Mouse (Mus musculus) CH12F3 (cell line): ENCODE results near the gene Gm16181.

Experiments used
- in situ Hi-C: fragments of 300-500 bp; cut with MboI; formaldehyde crosslinking; loops from 2 replicates; pipeline ENCODE4 v1.14.3; 2020; ENCODE audit warnings: low sequenced_read_pairs

Gene Gm16181

DNA sequence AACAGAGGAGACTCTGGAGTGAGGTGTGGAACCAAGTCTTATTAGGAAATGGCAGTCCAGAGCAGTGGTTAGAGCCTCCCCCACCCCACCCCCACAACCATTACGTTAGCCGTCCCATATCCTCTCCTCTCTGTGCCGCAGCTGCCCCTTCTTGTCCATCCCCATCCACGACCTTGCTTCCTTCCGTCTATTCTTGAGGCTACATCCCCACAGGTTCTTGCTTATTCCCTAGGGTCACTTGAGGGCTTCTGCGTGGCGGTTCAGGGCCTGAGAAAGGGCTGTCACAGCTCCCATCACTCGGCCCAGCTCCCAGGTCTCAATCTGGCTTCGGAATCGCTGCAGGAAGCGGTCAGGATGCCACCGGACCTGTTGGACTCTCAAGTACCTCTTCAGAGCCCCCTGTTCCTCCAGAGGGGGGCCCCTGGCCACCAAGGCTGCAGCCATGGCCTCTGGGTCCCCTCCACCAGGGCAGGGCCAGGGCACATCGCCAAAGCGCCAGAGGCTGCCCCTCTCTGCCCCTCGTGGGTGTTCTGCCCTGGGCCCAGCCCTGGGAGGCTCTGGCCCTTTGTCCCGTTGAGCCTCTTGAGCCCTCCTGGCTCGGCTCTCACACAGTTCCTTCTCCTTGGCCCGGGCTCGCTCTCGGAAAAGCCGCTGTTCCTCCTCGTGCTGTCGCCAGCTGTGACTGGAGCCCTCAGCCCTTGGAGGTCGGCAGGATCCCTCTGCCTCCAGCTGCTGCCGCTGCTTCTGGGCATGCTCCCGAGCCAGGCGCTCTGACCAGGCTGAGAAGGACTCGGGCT, at the start of gene Gm16181:
Gm16181 (plus strand) TSS at position 679 of the 797 bp plus-strand sequence.
- in situ Hi-C loops: no loop called here

DNA sequence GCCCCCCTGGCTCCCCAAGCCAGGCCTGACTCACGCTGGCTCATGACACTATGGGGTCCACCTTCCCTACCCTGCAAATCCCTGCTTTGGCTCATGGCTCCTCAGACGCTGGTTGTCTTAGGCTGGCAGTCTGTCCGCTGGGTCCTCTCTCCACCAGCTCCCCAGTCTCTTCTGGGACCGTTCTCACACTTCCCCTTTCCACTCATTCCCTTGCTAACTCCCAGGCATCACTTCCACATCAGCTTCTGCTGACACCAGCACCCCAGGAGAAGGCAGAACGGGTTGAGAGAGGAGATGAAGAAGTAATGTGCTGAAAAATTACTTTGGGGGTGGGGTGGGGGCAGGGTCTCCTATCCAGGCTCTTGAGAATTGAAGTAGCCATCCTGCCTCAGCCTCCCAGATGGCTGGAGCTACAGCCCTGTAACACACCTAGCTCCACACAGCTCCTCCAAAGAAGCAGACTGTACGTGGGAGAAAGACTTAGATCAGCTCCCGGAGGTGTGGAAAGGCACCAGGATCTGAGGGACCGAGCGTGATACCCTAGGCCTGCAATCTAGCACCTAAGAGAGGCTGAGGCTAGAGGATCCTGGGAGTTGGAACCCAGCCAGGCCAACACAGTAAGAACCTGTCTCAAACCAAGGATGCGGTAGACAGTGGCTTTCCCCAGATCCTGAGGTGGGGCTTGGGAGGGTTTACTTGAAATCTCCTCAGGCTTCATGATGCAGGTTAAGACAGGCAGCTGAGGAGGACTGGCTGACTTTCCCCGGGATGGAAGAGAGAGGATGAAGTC, 48.0 kb upstream of the Gm16181 start:
- in situ Hi-C loops: no loop called here

DNA sequence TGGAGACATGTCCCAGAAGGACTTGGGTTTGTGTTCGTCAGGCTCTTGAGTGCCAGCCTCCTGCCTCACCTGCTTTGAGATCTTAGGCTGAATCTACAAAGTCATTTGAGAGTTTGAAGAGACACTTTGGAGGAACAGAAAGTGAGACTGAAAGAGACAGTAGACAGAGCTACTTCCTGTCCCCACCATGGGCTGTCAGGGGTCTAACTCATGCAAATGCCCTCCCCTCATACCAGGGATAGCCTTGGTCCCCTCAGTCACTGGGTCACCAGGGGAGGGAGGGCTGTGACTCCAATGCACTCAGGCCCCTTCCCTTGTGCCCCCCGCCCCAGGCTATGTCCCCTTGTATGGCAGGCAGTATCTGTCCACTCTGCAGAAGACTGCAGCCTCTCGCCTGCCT, 47.3 kb upstream of the Gm16181 start:
- in situ Hi-C loops: no loop called here

DNA sequence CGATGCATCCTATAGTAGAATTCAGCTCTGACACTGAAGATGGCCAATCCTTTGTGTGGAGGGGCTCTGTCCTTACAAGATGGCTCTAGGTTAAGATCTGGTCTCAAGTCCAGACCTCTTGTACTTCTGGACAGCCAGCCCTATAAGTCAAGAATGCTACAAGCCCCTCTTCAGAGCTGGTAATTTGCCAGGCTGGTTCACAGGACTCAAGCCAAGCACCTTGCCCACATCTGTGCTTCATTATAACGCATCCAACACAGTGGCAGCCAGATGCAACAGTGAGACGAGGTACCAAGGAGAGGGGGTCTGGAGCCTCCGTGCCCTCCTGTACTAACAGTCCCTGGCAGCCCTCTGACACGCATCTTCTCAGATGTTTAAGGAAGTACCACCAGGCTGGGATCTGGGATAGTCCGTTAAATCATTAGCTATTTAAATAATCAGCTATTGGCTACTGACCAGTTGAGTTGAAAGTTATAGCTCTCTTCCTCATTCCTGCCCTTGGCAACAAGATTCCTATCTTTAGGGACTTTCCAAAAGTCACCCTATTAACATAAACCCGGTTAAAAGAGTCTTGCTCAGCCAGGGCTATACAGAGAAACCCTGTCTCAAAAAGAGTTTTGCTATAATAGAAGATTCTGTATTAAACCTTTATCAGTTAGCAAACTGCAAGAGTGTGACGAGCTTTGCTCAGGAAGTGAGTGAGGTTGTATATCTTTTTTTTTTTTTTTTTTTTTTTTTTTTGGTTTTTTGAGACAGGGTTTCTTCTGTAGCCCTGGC, 46.2 kb upstream of the Gm16181 start:
- in situ Hi-C loops: no loop called here

DNA sequence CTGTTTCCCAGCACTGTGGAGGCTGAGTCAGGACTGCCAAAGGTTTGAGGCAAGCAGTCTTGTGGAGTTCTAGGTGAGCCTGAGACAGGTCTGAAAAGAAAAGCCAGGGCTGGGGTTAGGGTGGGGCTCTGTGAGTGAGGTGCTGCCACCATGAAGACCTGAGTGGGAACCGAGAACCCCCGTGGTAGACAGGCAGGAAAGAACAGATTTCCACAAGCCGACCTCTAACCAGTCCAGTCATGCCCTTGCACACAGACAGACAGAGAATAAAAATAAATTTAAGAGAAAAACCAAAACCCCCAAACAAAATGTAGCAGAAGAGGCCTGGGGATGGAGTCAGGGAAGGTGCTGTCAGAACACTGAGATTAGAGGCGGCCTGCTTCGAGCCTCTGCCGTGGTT, 45.3 kb upstream of the Gm16181 start:
- in situ Hi-C loops: no loop called here

DNA sequence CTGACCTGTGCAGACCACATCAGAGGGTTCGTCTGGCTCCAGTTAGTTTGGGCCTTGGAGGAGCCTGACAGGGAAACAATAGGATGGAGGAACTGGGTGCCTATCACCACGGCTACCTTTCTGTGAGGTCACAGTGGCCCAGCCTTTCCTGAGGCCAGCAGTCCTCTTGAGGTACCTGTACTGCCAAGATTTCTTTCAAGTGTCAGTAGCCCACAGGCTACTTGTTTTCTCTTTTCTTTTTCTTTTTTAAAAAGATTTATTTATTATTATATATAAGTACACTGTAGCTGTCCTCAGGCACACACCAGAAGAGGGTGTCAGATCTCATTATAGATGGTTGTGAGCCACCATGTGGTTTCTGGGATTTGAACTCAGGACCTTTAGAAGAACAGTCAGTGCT, 44.7 kb upstream of the Gm16181 start, which contains the start of gene Aif1:
Aif1 (minus strand) TSS at position 101 of the 400 bp plus-strand sequence.
- in situ Hi-C loops: no loop called here

DNA sequence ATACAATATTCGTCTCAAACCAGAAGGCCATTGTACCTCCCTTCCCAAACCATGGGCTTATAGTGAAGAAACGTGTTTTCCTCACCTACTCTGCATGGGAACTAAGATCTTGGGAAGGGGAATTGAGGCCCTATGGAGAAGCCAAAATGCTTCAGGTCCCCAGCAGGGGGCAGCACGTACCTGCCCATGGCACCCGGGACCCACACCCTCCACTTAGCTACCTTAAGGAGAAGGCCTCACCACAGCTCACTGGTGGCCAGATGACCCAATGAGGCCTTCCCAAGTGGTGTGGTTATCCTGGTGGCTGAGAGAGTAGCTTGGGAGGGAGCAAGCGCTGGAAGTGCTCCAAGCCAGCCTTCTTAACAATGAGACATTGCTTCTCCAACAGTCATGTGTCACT, 42.1 kb upstream of the Gm16181 start:
- in situ Hi-C loops: no loop called here

DNA sequence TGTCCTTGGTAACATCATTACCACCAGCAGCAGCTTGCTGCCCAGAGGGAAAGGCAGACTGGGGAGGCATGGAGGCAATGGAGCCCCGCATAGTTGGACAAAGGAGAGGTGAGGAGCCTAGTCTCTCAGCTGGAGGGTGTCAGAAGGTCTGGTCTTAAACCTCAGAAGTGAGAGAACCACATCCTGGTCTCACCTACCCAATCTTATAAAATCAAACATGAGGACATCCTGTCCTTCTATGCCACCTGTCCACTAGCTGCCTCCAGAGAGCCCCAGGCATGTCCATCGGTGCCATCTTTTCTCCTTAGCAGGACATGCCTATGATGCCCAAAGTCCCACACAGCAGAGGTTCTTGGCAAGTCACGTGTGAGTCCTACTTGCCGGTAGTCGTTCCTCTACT, 40.5 kb upstream of the Gm16181 start:
- in situ Hi-C loops: no loop called here

DNA sequence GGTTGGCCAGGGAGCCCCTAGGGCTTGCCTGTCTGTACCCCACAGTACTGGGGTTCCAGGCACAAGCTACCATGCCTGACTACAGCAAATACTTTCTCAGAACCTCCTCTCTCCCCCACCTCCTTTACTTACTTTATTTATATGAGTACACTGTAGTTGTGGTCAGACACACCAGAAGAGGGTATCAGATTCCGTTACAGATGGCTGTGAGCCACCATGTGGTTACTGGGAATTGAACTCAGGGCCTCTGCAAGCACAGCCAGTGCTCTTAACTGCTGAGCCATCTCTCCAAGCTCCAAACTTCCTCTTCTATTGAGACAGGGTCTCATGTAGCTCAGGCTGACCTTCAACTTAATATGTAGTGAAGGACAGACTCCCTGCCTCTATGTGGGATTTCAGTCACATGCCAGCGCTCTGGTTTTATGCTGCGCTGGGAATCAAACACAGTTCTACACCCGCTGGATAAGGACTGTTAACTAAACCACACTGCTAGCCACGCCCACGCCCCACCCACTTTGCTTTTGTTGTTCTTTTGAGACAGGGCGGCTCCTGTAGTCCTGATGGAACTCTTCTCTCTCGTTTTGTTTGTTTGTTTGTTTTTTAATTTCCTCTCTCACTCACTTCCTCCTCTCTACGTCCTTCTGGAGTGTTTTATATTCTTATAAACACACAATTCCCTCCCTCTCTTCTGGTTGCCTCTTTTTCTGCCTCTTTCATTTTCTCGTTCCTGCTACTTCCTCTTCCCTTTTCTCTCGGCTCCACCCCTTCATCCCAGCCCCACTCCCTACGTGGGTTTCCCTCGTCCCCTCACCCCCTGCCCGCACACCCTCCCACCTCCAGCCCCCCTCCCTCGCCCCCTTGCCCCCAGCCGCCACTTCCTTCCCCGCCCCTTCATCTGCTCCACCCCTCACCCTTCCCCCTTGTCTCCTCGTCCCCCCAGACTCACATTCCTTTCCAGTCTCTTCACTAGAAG, 34.7 kb upstream of the Gm16181 start:
- in situ Hi-C loops: no loop called here

DNA sequence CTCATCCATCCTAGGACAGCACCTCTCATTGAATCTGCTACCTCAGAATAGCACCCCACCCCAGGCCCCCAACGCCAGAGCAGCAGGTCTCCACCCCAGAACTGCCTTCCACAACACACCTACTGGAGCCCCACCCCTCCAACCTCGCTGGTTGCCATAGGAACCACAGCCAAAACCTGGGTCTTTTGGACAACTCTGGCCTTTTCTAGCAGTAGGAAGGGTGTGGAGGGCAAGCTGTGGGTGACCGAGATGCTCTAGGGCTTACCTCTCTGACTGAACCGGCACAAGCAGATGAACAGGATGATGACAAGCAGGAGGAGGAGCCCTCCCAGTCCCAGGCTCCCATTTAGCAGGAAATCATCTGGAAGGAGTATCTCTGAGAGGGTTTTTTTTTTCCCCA, 34.0 kb upstream of the Gm16181 start:
- in situ Hi-C loops: no loop called here

DNA sequence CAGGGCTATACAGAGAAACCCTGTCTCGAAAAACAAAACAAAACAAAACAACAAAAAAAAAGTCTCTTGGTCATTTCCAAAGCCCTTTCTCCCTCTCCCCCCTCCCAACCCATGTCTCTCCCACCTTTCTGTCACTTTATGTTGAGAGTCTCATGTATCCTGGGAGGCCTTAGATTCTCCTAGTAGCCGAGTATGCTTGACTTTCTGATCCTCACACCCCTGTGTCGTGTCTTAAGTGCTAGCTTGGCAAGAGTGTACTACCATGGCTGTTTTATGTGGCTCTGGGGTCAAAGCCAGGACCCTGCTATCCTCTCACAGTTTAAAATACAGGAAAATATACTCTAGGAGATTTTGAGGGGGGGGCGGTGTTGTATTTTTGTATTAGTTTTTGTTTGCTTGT, 33.3 kb upstream of the Gm16181 start:
- in situ Hi-C loops: no loop called here

DNA sequence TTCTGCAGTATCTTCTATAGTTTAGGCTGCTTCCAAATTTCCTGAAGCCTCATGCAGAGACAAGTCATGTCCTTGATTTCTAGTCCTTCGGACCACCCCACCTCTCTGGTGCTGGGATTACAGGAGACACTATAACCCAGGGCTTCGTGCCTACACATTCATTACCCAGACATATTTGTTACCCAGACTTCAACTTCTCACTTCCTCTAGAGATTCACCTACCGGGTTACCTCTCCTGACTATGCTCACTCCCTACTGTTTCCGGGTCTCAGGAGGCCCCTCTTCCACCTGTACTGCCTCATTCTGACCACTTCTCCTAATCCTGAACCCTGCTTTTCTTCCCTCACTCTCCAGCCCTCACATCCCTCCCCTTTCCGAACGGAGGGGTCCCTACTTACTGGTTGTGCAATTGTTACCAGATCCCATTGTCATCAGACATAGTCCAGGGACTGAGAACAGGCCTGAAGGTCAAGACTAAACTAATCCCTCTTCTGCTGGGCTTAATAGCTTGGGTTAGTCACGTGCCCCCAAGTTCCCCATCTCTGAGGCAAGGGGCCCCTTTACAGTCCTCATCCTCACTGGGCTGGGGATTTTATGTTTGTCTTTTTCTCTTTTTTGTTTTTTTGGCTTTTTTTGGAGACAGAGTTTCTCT, 32.5 kb upstream of the Gm16181 start, which contains the start of gene Lst1:
Lst1 (minus strand) TSS at position 481 of the 652 bp plus-strand sequence.
- in situ Hi-C loops: no loop called here

DNA sequence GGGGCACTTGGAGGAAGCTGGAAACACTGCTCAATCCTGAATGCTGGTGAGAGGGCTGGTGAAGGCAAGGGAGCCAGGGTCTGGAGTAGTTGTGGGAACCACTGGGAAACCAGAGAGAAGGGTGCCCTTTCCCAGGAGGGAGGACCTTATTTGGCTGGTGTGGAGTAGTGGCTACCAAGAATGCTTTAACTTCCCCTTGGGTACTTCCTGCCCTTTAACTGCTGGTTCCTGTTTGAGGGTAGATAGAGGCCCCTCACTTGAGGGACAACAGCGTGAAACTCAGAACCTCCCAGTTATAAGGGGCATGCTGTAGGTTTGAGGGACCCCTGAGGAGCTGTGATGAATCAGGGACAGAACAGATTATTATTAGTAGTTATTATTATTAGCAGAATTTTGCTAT, 31.4 kb upstream of the Gm16181 start:
- in situ Hi-C loops: no loop called here

DNA sequence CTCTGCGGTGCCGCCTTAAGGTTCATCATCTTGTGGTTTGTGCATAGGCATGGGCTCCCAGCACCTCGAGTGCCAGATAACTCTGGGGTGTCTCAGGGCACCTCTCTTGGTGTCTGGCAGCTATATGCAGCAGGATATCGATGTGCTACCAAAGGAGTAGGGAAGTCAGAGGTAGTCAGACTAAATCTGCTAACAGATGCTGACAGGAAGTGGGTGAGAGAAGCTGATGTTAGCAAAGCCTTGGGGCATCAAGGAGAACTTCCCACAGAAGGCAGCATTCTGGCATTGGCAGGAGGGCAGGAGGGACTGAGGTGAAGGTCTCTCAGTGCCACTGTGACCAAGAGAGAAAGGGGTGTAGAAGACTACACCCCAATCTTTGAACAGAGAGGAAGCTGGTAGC, 30.5 kb upstream of the Gm16181 start:
- in situ Hi-C loops: no loop called here

DNA sequence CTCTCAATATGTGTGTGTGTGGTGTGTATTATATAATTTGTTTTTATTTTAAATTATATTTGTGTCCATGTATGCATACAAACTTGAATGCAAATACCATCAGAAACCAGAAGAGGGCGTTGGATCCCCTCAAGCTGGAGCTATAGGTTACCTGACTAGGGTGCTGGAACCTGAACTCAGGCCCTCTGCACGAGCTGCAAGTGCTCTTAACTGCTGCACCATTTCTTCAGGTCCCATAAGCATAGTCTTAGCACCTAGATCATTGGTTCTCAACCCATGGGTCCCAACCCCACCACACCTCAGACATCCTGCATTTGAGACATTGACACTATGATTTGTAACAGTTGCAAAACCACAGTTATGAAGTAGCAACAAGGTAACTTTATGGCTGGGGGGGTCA, 28.9 kb upstream of the Gm16181 start:
- in situ Hi-C loops: no loop called here

DNA sequence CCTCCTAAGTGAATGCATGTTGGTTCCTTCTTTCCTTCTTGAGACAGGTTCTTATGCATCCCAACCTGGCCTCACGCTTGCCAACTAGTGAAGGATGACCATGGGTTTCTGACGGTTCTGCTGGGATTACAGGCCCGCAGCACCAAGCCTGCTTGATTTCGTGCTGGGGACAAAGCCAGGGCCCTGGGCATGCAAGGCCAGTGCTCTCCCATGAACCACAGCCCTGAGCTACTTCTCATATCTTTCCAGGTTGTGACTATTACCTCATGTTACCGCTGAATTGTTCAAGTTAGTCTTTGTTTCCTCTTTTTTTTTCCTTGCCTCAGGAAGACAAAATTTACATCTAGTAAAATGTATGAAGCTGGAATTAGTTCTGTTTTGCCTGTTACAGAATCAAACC, 27.7 kb upstream of the Gm16181 start:
- in situ Hi-C loops: no loop called here

DNA sequence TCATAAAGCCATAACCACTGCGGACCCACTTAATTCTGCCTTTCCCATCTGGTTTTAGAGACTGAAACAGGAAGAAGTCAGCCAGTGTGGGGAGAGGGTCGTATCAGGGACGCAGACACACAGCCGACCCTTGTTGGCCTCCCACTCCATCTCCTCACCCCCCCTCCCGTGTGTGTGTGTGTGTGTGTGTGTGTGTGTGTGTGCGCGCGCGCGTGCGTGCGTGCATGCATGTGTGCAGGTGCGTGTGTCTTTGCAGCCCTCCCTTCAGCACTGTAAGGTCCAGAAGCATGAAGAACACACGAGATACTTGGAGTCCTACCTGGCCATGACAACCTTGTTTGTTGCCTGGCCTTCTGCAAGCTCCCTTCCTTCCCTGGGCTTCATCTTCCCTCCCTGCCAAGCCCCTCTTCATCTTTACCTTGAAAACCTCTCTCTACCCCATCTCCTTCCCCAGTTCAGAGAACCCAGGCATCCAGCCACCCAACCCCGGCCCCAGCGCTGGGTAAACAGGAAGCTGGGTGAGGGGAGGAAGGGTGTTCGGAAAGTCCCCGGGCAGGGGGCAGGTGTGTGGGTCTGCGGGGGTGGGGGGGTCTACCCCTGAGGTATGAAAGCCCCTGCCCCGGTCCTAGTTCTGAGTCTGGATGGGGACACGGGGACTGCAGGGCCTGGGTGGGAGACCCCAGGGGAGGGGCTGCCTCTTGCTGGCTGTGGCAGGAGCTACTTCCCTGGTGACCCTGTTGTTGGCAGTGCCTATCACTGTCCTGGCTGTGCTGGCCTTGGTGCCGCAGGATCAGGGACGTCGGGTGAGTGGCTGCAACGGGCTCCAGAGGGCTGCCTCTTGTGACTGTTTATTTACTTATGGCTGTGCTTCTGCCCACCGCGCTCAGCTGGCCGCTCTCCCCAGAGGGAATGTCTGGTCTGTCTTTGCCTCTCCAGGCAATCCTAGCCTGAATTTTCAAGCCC, 26.5 kb upstream of the Gm16181 start, which contains the start of gene Ltb:
Ltb (plus strand) TSS at position 559 of the 963 bp plus-strand sequence.
- in situ Hi-C loops: no loop called here

DNA sequence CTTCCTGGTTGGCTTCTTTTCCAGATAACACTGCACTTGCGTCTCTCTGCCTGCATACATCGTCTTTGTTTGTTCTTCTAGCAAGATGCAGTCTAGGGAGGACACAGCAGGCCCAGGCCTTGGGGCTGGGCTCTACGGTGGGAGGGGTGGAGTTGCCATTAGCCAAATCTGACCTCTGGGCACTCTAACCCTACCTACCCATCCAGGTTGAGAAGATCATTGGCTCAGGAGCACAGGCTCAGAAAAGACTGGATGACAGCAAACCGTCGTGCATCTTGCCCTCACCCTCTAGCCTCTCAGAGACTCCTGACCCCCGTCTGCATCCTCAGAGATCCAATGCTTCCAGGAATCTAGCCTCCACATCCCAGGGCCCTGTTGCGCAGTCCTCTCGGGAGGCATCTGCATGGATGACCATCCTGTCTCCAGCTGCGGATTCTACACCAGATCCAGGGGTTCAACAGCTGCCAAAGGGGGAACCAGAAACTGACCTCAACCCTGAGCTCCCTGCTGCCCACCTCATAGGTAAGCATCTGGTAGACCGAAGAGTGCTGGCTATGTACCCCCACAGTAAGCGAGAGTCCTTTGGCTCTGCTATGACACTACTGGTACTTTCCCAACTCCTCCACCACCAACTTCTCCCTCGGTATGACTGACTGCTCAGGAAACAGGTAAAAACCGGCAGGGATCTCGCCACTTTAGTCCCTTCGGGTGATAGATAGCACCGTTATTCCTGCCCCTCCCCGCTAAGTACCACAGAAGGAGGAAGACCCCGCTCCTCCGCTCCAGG, 25.6 kb upstream of the Gm16181 start:
- in situ Hi-C loops: no loop called here
